Mouse (Mus musculus): ENCODE results near the gene Terb2. TPM values are rescaled to one million over a fixed set of nuclear protein-coding genes. Genes with fewer than 3 reads are reported as not detected.

The Terb2 gene
- not detected in 2 replicates for polyA plus RNA-seq (2012; rRNA removed; ENCODE audit: low replicate concordance)

DNA sequence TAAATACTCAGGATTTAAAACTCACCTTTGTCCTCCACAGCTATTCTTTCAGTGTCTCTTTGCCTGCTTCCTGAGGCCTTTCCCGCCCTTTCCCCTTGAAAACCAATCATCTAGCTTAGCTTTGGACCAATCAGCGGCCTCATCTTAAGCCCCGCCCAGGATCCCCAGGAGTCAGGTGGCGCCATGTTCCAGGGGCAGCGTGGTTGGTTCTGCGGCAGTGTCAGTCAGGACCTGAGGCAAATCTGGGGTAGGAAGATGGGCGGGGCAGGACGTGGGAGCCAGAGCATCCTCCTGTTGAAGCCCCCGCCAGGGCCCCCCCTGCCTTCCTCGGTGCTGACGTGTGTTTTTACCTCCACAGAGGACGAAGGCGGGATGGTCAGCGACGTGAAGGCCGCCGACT is at the start of gene Terb2, which contains the start of gene Patl2:
Gene Terb2, plus strand, starts transcription at position 167 of the 400 bp plus-strand sequence.
Gene Patl2, minus strand, starts transcription at position 84 of the 400 bp plus-strand sequence.

DNA sequence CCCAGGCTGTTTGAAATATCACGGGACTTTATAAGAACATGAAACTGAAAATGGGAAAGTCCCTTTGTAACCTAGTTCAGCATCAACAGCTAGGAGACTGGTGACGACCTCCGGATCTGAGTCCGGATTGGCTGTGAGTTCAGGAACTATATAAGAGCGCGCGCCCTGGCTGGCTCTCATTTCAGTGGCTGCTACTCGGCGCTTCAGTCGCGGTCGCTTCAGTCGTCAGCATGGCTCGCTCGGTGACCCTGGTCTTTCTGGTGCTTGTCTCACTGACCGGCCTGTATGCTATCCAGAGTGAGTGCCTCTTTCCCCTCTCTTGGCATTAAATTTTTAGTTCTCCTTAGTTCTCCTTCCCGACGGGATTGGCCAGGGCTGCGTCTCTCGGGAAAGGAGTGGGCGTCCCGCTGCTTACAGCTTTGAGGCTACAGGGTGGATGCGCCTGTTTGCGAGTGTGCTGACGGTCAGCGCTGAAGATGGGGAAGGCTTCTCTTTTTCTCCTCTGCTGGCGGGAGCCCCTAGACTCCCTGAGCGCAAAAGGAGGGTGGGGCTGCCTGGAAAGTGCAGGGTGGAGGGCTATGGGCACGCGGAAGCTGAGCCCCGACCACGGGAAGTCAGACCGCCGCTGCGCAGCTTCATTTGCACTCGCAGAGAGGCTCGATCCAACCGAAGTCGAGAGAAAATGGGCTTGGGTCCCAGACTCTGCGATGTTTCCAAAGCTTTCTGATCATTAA is 38.4 kb upstream of the Terb2 start, which contains the start of gene B2m:
Gene B2m, plus strand, starts transcription at position 179 of the 734 bp plus-strand sequence.

DNA sequence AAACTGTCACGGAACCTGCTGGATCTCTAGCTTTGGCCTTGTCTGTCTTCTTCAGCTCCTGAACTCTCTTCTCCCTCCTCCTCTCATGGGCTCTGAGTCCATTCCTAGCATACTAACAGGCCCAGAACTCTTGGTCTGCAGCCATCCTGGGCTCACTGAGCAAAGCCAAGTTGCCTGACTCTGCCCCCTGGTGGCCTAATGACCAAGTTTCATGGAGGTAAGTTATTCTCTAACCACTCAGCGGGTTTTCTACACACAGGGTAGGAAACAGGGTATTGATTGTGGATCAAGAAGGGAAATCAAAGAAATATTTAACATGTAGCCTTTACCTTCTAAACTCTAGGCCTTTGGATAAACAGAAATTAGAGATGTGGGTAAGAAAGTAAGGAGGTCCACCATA is 25.4 kb upstream of the Terb2 start, which contains the start of gene Trim69:
Gene Trim69, plus strand, starts transcription at position 21 of the 400 bp plus-strand sequence.

GRCm38 (mm10) chr2:122234611-122235288 is 48.7 kb downstream of the Terb2 start, which contains the start of gene Sord:
Gene Sord (plus strand): TSS chr2:122234749.

Other genes with a start within 250 kb of the Terb2 start
- gene Ctdspl2, start 230.3 kb upstream of the Terb2 start, polyA plus RNA-seq (2012; rRNA removed; ENCODE audit: low replicate concordance): 2.9 and 6.6 TPM in 2 replicates
- not detected in 2 replicates for gene Mageb3, start 230.2 kb upstream of the Terb2 start, polyA plus RNA-seq (2012; rRNA removed; ENCODE audit: low replicate concordance)
- gene Eif3j1, start 157.7 kb upstream of the Terb2 start, polyA plus RNA-seq (2012; rRNA removed; ENCODE audit: low replicate concordance): 4.8 and 6.6 TPM in 2 replicates
- 8.4 and 10.7 TPM in 2 replicates for gene Spg11, start 67.9 kb upstream of the Terb2 start, polyA plus RNA-seq (2012; rRNA removed; ENCODE audit: low replicate concordance)
- gene B2m, start 38.6 kb upstream of the Terb2 start, polyA plus RNA-seq (2012; rRNA removed; ENCODE audit: low replicate concordance): 1,914 and 2,183 TPM in 2 replicates
- gene Trim69, start 25.6 kb upstream of the Terb2 start, polyA plus RNA-seq (2012; rRNA removed; ENCODE audit: low replicate concordance): 0.10 and 0.11 TPM in 2 replicates
- gene Patl2, start 83 bp upstream of the Terb2 start, polyA plus RNA-seq (2012; rRNA removed; ENCODE audit: low replicate concordance): not detected in 2 replicates
- gene Sord, start 48.5 kb downstream of the Terb2 start, polyA plus RNA-seq (2012; rRNA removed; ENCODE audit: low replicate concordance): 12.8 and 27.6 TPM in 2 replicates
- gene Duox2, start 112.2 kb downstream of the Terb2 start, polyA plus RNA-seq (2012; rRNA removed; ENCODE audit: low replicate concordance): 0.70 and 1.9 TPM in 2 replicates
- 0.55 and 1.3 TPM in 2 replicates for gene Duoxa2, start 112.6 kb downstream of the Terb2 start, polyA plus RNA-seq (2012; rRNA removed; ENCODE audit: low replicate concordance)
- 17.6 and 23.6 TPM in 2 replicates for gene Duoxa1, start 127.5 kb downstream of the Terb2 start, polyA plus RNA-seq (2012; rRNA removed; ENCODE audit: low replicate concordance)
- gene Duox1, start 129.4 kb downstream of the Terb2 start, polyA plus RNA-seq (2012; rRNA removed; ENCODE audit: low replicate concordance): 2.5 and 4.1 TPM in 2 replicates
- gene Shf, start 182.9 kb downstream of the Terb2 start, polyA plus RNA-seq (2012; rRNA removed; ENCODE audit: low replicate concordance): 15.7 and 16.7 TPM in 2 replicates
- 13.1 and 28.3 TPM in 2 replicates for gene Slc28a2, start 240.2 kb downstream of the Terb2 start, polyA plus RNA-seq (2012; rRNA removed; ENCODE audit: low replicate concordance)

Data from mammary gland, adult 2 months (tissue).